Mouse (Mus musculus): ENCODE data around the gene Urad. TPM values are rescaled to one million over a fixed set of nuclear protein-coding genes. Genes with fewer than 3 reads are reported as not detected.

Urad gene
- total RNA-seq, 4 experiments from 2014 or later = not detected

- no peak for DNase-seq (ENCODE audit: low spot score in 2 of 2)
These were observed 21.1 kb downstream of the Urad start for GRCm38 (mm10) chr5:147300917-147301780.

- no peak for DNase-seq (ENCODE audit: low spot score in 2 of 2)
These were observed 22.3 kb downstream of the Urad start for GRCm38 (mm10) chr5:147300001-147300363.

GRCm38 (mm10) chr5:147299255-147300000 is 22.8 kb downstream of the Urad start:
- no peak for DNase-seq (ENCODE audit: low spot score in 2 of 2)

GRCm38 (mm10) chr5:147297249-147297648 is 25.0 kb downstream of the Urad start:
- DNase-seq (ENCODE audit: low spot score in 2 of 2) = no peak

GRCm38 (mm10) chr5:147294121-147294520 is 28.1 kb downstream of the Urad start:
- no peak for DNase-seq (ENCODE audit: low spot score in 2 of 2)

GRCm38 (mm10) chr5:147293127-147293910 is 28.9 kb downstream of the Urad start:
- peak in 1 of 2 experiments; percentile 42 for DNase-seq (ENCODE audit: low spot score in 2 of 2)

- no peak for DNase-seq (ENCODE audit: low spot score in 2 of 2)
These were observed 29.6 kb downstream of the Urad start for GRCm38 (mm10) chr5:147292506-147293120.

GRCm38 (mm10) chr5:147291764-147292505 is 30.3 kb downstream of the Urad start:
- no peak for DNase-seq (ENCODE audit: low spot score in 2 of 2)

GRCm38 (mm10) chr5:147284365-147284764 is 37.9 kb downstream of the Urad start:
- DNase-seq (ENCODE audit: low spot score in 2 of 2) = no peak

- no peak for DNase-seq (ENCODE audit: low spot score in 2 of 2)
These were observed 44.7 kb downstream of the Urad start for GRCm38 (mm10) chr5:147277547-147277925.

- DNase-seq (ENCODE audit: low spot score in 2 of 2) = no peak
These were observed 45.3 kb downstream of the Urad start for GRCm38 (mm10) chr5:147276701-147277546.

- no peak for DNase-seq (ENCODE audit: low spot score in 2 of 2)
These were observed 46.5 kb downstream of the Urad start for GRCm38 (mm10) chr5:147275761-147276160.

- no peak for DNase-seq (ENCODE audit: low spot score in 2 of 2)
These were observed 47.8 kb downstream of the Urad start for GRCm38 (mm10) chr5:147274174-147275141.

- DNase-seq (ENCODE audit: low spot score in 2 of 2) = no peak
These were observed 49.4 kb downstream of the Urad start for GRCm38 (mm10) chr5:147272808-147273345.

GRCm38 (mm10) chr5:147272046-147272807 is 50.0 kb downstream of the Urad start:
- no peak for DNase-seq (ENCODE audit: low spot score in 2 of 2)

- no peak for DNase-seq (ENCODE audit: low spot score in 2 of 2)
These were observed 51.3 kb downstream of the Urad start for GRCm38 (mm10) chr5:147270673-147271655.

All from layer of hippocampus, adult 8-10 months (tissue).